In the genomic region with DNA sequence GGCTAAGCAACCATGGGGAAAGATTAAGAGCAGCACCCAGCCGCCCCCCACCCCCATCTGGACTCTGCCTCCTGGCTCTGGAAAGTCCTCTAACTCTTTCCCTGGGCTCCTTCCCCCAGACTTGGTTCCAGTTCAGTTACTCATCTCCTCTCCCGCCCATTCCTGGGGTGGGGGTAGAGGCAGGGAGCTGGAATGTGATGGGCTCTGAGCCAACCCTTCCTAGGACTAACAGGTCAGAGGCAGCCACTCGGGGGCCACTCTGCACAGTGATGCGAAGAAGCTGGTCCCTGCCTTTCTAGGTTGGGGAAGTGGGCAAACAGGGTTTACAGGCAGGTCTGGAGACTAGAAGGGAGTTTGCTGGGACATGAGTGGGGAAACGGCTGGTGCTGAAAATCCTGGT, we compare ENCODE assay signal across 8 mouse cellular contexts. TPM values are rescaled to one million over a fixed set of nuclear protein-coding genes. Genes with fewer than 3 reads are reported as not detected.
DNase-seq lines count a peak whose midpoint lies in the region; ATAC-seq lines count a peak whose summit lies in the region.

No protein-coding gene starts in this region.

- intact Hi-C loops in heart, postnatal 36 days (cut with DNase I): no loop called here

- no peaks in the 10 kb centered on the region for H3K36me3 ChIP-seq in embryonic facial prominence, embryonic 12.5 days
- no peaks in the 10 kb centered on the region for H3K36me3 ChIP-seq in liver, embryonic 12.5 days
- H3K36me3 ChIP-seq in stomach, embryonic 15.5 days: no peaks in the 10 kb centered on the region

- 24% methylated on average over 5 of the region's 5 CpGs for WGBS in embryonic facial prominence, embryonic 12.5 days
- WGBS in liver, embryonic 12.5 days (ENCODE audit: insufficient replicate concordance): 30% methylated on average over 5 of the region's 5 CpGs
- WGBS in stomach, embryonic 15.5 days: 18% methylated on average over 5 of the region's 5 CpGs

- peaks cover 10% of the 10 kb centered on the region for H3K27me3 ChIP-seq in embryonic facial prominence, embryonic 12.5 days
- H3K27me3 ChIP-seq in liver, embryonic 12.5 days (replicated peaks): peaks cover 56% of the 10 kb centered on the region
- H3K27me3 ChIP-seq in stomach, embryonic 15.5 days (replicated peaks): peaks cover 11% of the 10 kb centered on the region

- no peak overlapping the region for H3K4me3 ChIP-seq in embryonic facial prominence, embryonic 12.5 days
- H3K4me3 ChIP-seq in liver, embryonic 12.5 days: no peak overlapping the region
- H3K4me3 ChIP-seq in stomach, embryonic 15.5 days (replicated peaks): no peak overlapping the region

- H3K9ac ChIP-seq in embryonic facial prominence, embryonic 12.5 days: no peak overlapping the region
- H3K9ac ChIP-seq in liver, embryonic 12.5 days: no peak overlapping the region
- H3K9ac ChIP-seq in stomach, embryonic 15.5 days: no peak overlapping the region

- peak; percentile 81 for DNase-seq in adrenal gland, adult 2 months
- no peak for DNase-seq in adrenal gland, adult 18-20 months (ENCODE audit: low spot score in 2 of 2)
- peak; percentile 53 to 66 for DNase-seq in heart, postnatal 36 days
- no peak for DNase-seq in layer of hippocampus, adult 18-20 months (ENCODE audit: low spot score in 2 of 2)
- DNase-seq in c-Kit-positive CD71-positive TER-119-positive erythroid progenitor cells, embryonic 14.5 days (ENCODE audit: low spot score): no peak

- peak overlapping the region; percentile 77 for H3K27ac ChIP-seq in embryonic facial prominence, embryonic 12.5 days
- peak overlapping the region; percentile 70 for H3K27ac ChIP-seq in liver, embryonic 12.5 days
- H3K27ac ChIP-seq in stomach, embryonic 15.5 days: peak overlapping the region; percentile 55

- peak overlapping the region; percentile 10; the same call in 1 of the 2 replicates for H3K4me2 ChIP-seq in embryonic facial prominence, embryonic 12.5 days (replicated peaks)
- no peak overlapping the region for H3K4me2 ChIP-seq in liver, embryonic 12.5 days
- H3K4me2 ChIP-seq in stomach, embryonic 15.5 days: no peak overlapping the region

- ATAC-seq in embryonic facial prominence, embryonic 12.5 days (ENCODE audit: insufficient number of reproducible peaks, insufficient read depth, low FRiP score, low TSS enrichment): peak; percentile 67; the same call in 1 of the 2 replicates
- ATAC-seq in liver, embryonic 12.5 days: no peak
- ATAC-seq in stomach, embryonic 15.5 days (ENCODE audit: insufficient read depth, low FRiP score, low read depth): peak; percentile 61; the same call in 1 of the 2 replicates

- H3K9me3 ChIP-seq in embryonic facial prominence, embryonic 12.5 days: no peaks in the 10 kb centered on the region
- H3K9me3 ChIP-seq in liver, embryonic 12.5 days (replicated peaks): no peaks in the 10 kb centered on the region
- H3K9me3 ChIP-seq in stomach, embryonic 15.5 days: no peaks in the 10 kb centered on the region

- peaks cover 24% of the 10 kb centered on the region for H3K4me1 ChIP-seq in embryonic facial prominence, embryonic 12.5 days
- H3K4me1 ChIP-seq in liver, embryonic 12.5 days: peaks cover 27% of the 10 kb centered on the region
- peaks cover 24% of the 10 kb centered on the region for H3K4me1 ChIP-seq in stomach, embryonic 15.5 days

RNA-seq across cellular contexts. Expression of gene Slc48a1, which starts 5.2 kb away (rescaled TPM):
- total RNA-seq in adrenal gland, adult 2 months (2021): 100 to 1,000 TPM; 116 to 158 TPM
- polyA plus RNA-seq in adrenal gland, adult 2 months (2012; rRNA removed): 204 and 217 TPM in 2 replicates
- total RNA-seq in adrenal gland, adult 18-20 months (2021): 100 to 1,000 TPM; 114 to 139 TPM
- polyA plus RNA-seq in embryonic facial prominence, embryonic 12.5 days (2016; fragmentation: Nextera tagmentation; extraction: Ambion mirVana): 29.4 and 32.6 TPM in 2 replicates
- total RNA-seq in heart, postnatal 36 days (2021): 10 to 100 TPM; 73.3 to 84.1 TPM
- polyA plus RNA-seq in liver, embryonic 12.5 days (2016; fragmentation: Nextera tagmentation; extraction: Ambion mirVana): 83.8 and 88.7 TPM in 2 replicates
- 29.6 and 41.9 TPM in 2 replicates for polyA plus RNA-seq in stomach, embryonic 15.5 days (2015; fragmentation: Nextera tagmentation; extraction: Ambion mirVana)
- total RNA-seq in layer of hippocampus, adult 18-20 months (2021): 100 to 1,000 TPM; 138 to 140 TPM

RNA-seq across cellular contexts. Expression of gene Rapgef3, which starts 5.3 kb away (rescaled TPM):
- total RNA-seq in adrenal gland, adult 2 months (2021): 10 to 100 TPM; 13.4 to 18.6 TPM
- polyA plus RNA-seq in adrenal gland, adult 2 months (2012; rRNA removed): 44.5 and 52.6 TPM in 2 replicates
- 10 to 100 TPM; 13.2 to 25.2 TPM for total RNA-seq in adrenal gland, adult 18-20 months (2021)
- 10.5 and 10.8 TPM in 2 replicates for polyA plus RNA-seq in embryonic facial prominence, embryonic 12.5 days (2016; fragmentation: Nextera tagmentation; extraction: Ambion mirVana)
- 10 to 100 TPM; 25.4 to 27.4 TPM for total RNA-seq in heart, postnatal 36 days (2021)
- 3.5 and 3.9 TPM in 2 replicates for polyA plus RNA-seq in liver, embryonic 12.5 days (2016; fragmentation: Nextera tagmentation; extraction: Ambion mirVana)
- 9.0 and 10.0 TPM in 2 replicates for polyA plus RNA-seq in stomach, embryonic 15.5 days (2015; fragmentation: Nextera tagmentation; extraction: Ambion mirVana)
- total RNA-seq in layer of hippocampus, adult 18-20 months (2021): 10 to 100 TPM; 50.0 to 52.0 TPM

RNA-seq across cellular contexts. Expression of gene Endou, which starts 42.0 kb away (rescaled TPM):
- total RNA-seq in adrenal gland, adult 2 months (2021): under 1 TPM; 0.35 to 0.66 TPM
- polyA plus RNA-seq in adrenal gland, adult 2 months (2012; rRNA removed): 0.38 and 0.66 TPM in 2 replicates
- total RNA-seq in adrenal gland, adult 18-20 months (2021): 1 to 10 TPM in 1 of 2 experiments, under 1 TPM in 1; 0.30 to 1.2 TPM
- 0.09 and 0.33 TPM in 2 replicates for polyA plus RNA-seq in embryonic facial prominence, embryonic 12.5 days (2016; fragmentation: Nextera tagmentation; extraction: Ambion mirVana)
- 1 to 10 TPM; 1.3 to 2.2 TPM for total RNA-seq in heart, postnatal 36 days (2021)
- not detected in 2 replicates for polyA plus RNA-seq in liver, embryonic 12.5 days (2016; fragmentation: Nextera tagmentation; extraction: Ambion mirVana)
- 0.35 and 2.2 TPM in 2 replicates for polyA plus RNA-seq in stomach, embryonic 15.5 days (2015; fragmentation: Nextera tagmentation; extraction: Ambion mirVana)
- 1 to 10 TPM; 1.2 TPM for total RNA-seq in layer of hippocampus, adult 18-20 months (2021)

Comparison
In these comparisons a context has a peak if more than half of its experiments do, and no peak if none do; other contexts are left out.
1. DNase-seq: peak in adrenal gland, adult 2 months (single experiment) and heart, postnatal 36 days (2 of 2); none in adrenal gland, adult 18-20 months (0 of 2), layer of hippocampus, adult 18-20 months (0 of 2) and c-Kit-positive CD71-positive TER-119-positive erythroid progenitor cells, embryonic 14.5 days (single experiment).
2. Peak in every context shown above with its lines, with median percentiles within 50 percentile points of each other: H3K27ac ChIP-seq.